Mouse (Mus musculus): Measurements from ENCODE around the gene Atp5b. TPM values are rescaled to one million over a fixed set of nuclear protein-coding genes. Genes with fewer than 3 reads are reported as not detected.

The Atp5b gene
- polyA plus RNA-seq, 1 experiment from 2014 or later: 2,850 TPM

GRCm38 (mm10) chr10:128124831-128125230 lies 41.8 kb downstream of the Atp5b start:
- Histone ChIP-seq H3K4me2 (no peak overlapping the region), H3K36me3 (peaks cover 96% of the 10 kb centered on the region), H3K4me3 (replicated peaks) (no peak overlapping the region), H3K27me3 (no peaks in the 10 kb centered on the region), H3K4me1 (no peaks in the 10 kb centered on the region), H3K9me3 (replicated peaks) (no peaks in the 10 kb centered on the region), H3K9ac (no peak overlapping the region), H3K27ac (no peak overlapping the region)
- no peak for ATAC-seq (replicated peaks; ENCODE audit: low FRiP score)
- 89% methylated on average over 9 of the region's 9 CpGs for WGBS

GRCm38 (mm10) chr10:128125951-128126350 lies 42.9 kb downstream of the Atp5b start:
- H3K27me3 ChIP-seq: no peaks in the 10 kb centered on the region
- H3K4me2 ChIP-seq: no peak overlapping the region
- 94% methylated on average over 14 of the region's 14 CpGs for WGBS
- H3K4me1 ChIP-seq: no peaks in the 10 kb centered on the region
- H3K36me3 ChIP-seq: peaks cover 95% of the 10 kb centered on the region
- H3K27ac ChIP-seq: no peak overlapping the region
- ATAC-seq (replicated peaks; ENCODE audit: low FRiP score): no peak
- no peaks in the 10 kb centered on the region for H3K9me3 ChIP-seq (replicated peaks)
- H3K4me3 ChIP-seq (replicated peaks): no peak overlapping the region
- H3K9ac ChIP-seq: no peak overlapping the region

DNA sequence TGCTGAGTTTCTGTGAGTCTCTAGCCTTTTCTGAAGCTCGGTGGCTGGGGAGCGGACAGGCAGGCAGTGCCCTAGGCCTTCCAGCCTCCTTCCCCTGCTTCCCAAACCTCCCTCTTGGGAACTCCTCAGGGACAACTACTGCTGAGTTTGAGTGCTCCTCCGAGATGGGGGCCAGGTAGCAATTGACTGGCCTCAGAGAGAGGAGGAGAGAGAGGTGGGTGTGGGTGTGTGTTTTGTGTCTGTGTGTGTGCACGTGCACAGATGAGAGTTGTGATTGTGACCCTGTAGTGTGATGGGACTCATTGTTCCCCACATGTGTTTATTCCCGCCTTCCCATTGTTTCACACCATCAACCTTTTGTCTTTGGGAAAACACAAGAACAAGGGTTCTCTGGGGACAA lies 44.4 kb downstream of the Atp5b start:
- ATAC-seq (replicated peaks; ENCODE audit: low FRiP score): no peak
- H3K27ac ChIP-seq: no peak overlapping the region
- H3K4me2 ChIP-seq: no peak overlapping the region
- no peak overlapping the region for H3K9ac ChIP-seq
- H3K9me3 ChIP-seq (replicated peaks): no peaks in the 10 kb centered on the region
- WGBS: 77% methylated on average over 5 of the region's 5 CpGs
- peaks cover 94% of the 10 kb centered on the region for H3K36me3 ChIP-seq
- no peak overlapping the region for H3K4me3 ChIP-seq (replicated peaks)
- H3K27me3 ChIP-seq: no peaks in the 10 kb centered on the region
- H3K4me1 ChIP-seq: no peaks in the 10 kb centered on the region

DNA sequence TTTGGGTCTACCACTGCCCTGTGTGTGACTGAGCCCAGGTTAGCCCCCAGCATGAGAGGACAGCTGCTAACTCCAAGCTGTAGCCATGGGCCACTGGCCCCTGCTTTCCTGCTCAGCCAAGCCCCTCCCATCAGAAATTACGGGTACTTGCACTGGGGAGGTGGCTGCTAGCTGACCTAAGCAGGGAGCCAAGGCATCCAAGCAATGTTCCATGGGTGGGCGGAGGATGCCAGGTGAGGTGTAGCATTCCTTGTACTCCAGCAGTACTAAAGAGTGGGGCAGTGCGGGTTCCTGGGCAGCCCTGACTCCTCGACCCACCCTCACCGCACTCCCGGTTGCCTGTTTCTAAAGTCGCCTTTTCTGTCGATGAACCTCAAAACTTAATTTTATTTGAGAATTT lies 45.1 kb downstream of the Atp5b start:
- H3K27ac ChIP-seq: no peak overlapping the region
- ATAC-seq (replicated peaks; ENCODE audit: low FRiP score): 0 out of 2 replicates have a peak, but pooled peaks have one; percentile 55
- no peak overlapping the region for H3K4me2 ChIP-seq
- no peaks in the 10 kb centered on the region for H3K27me3 ChIP-seq
- H3K4me3 ChIP-seq (replicated peaks): no peak overlapping the region
- H3K36me3 ChIP-seq: peaks cover 94% of the 10 kb centered on the region
- H3K4me1 ChIP-seq: no peaks in the 10 kb centered on the region
- no peaks in the 10 kb centered on the region for H3K9me3 ChIP-seq (replicated peaks)
- H3K9ac ChIP-seq: no peak overlapping the region
- 85% methylated on average over 8 of the region's 8 CpGs for WGBS

DNA sequence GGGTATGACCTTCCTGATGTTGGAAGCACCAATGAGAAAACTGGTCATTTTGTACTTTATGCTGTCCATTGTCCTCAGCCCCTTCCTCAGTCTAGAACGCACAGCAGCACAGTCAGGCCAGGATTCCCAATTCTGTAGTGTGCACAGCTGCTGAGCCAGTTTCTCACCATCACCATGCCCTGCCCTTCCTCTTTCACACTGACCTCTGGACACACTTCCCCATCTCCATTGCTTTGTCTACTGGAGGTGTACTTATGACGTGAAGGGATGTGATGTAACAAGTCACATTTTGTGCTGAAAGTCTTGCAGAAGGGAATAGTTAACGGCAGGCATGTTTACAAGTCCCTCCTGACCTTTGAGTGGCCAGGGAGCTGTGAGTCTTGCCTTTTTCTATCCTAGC lies 48.2 kb downstream of the Atp5b start:
- Histone ChIP-seq H3K4me2 (no peak overlapping the region), H3K27ac (no peak overlapping the region), H3K9me3 (replicated peaks) (no peaks in the 10 kb centered on the region), H3K4me1 (peaks cover 8% of the 10 kb centered on the region; the same call in 1 of the 2 replicates), H3K36me3 (peaks cover 91% of the 10 kb centered on the region), H3K9ac (no peak overlapping the region), H3K4me3 (replicated peaks) (no peak overlapping the region), H3K27me3 (no peaks in the 10 kb centered on the region)
- 75% methylated on average over 3 of the region's 3 CpGs for WGBS
- no peak for ATAC-seq (replicated peaks; ENCODE audit: low FRiP score)

DNA sequence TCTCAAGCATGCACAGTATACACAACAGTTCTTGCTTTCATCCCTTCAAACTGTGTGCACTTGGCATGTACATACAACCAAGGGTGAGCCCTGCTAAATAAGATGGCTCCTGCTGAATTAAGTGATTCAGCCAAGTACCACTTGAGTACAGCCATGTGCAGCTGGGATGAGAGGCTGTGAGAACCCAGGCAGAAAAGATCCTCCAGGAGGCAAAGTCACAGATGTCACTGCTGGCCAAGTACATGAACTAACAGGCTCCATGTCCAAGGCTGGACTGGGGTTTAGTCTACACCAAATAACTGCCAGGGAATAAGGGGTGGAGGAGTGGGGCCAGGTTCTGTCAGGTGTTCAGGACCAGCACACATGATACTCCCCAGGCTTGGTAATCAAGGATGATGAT lies 48.7 kb downstream of the Atp5b start:
- Histone ChIP-seq H3K4me2 (no peak overlapping the region), H3K27ac (no peak overlapping the region), H3K36me3 (peaks cover 87% of the 10 kb centered on the region), H3K9me3 (replicated peaks) (no peaks in the 10 kb centered on the region), H3K27me3 (no peaks in the 10 kb centered on the region), H3K9ac (no peak overlapping the region), H3K4me3 (replicated peaks) (no peak overlapping the region), H3K4me1 (peaks cover 8% of the 10 kb centered on the region; the same call in 1 of the 2 replicates)
- ATAC-seq (replicated peaks; ENCODE audit: low FRiP score): no peak

DNA sequence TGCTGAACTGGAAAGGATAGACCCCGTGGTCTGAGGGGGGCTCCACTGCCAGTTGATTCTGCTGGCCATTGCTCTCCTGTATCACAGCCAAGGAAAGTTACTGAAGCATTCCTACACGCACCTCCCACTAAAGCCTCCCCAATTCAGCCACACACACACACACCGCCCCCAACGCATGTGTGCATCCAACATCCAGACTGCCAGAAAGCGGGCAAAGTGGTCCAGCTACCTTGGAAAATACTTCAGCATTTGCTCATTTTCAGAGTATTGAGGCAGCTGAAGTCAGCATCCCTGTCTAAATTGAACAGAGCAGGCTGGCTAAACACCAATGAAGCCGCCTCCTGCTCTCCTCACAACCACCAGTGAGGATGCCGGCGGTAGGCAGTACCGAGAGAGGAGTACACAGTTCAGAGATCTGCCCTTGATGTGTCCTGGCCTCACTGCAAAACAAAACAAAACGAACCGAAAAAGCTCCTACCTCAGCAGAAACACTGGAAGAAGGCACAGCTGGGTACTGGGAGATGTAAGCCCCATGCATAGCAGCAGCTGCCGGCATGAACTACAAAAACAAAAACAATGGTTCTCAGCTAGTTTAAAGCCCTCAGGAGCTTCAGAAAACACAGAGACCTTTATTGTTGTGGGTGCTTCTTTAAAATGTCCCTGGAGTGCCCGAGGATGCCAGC lies 50.7 kb downstream of the Atp5b start:
- Histone ChIP-seq H3K27me3 (no peaks in the 10 kb centered on the region), H3K9me3 (replicated peaks) (no peaks in the 10 kb centered on the region), H3K9ac (no peak overlapping the region), H3K4me2 (no peak overlapping the region), H3K27ac (peak overlapping the region; percentile 67), H3K4me1 (peaks cover 8% of the 10 kb centered on the region; the same call in 1 of the 2 replicates), H3K36me3 (peaks cover 87% of the 10 kb centered on the region), H3K4me3 (replicated peaks) (no peak overlapping the region)
- WGBS: 41% methylated on average over 13 of the region's 13 CpGs
- peak; percentile 65; the same call in 1 of the 2 replicates for ATAC-seq (replicated peaks; ENCODE audit: low FRiP score)

DNA sequence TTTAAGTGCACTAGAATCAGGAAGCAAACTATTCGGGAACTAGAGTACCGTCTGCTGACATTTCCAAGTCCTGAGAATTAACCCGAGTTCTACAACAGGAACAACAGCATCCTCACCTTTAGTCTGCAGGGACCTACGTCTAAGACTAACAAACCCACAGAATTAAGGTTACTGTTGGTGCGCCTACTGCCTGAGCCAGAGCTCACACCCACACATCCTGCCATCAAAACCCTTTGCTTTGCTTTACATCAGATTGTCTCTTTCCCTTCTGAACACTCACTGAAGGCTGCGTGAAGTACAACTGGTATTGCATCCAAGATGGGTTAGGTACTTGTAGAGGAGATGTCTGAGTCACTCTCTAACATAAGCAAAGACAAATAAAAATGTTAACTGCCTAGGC lies 52.3 kb downstream of the Atp5b start:
- Histone ChIP-seq H3K4me3 (replicated peaks) (no peak overlapping the region), H3K27me3 (no peaks in the 10 kb centered on the region), H3K9ac (no peak overlapping the region), H3K27ac (no peak overlapping the region), H3K4me1 (peaks cover 8% of the 10 kb centered on the region; the same call in 1 of the 2 replicates), H3K9me3 (replicated peaks) (no peaks in the 10 kb centered on the region), H3K36me3 (peaks cover 90% of the 10 kb centered on the region), H3K4me2 (no peak overlapping the region)
- ATAC-seq (replicated peaks; ENCODE audit: low FRiP score): no peak
- WGBS: 86% methylated on average over 6 of the region's 6 CpGs

MicroRNA genes within 50 kb of the gene (microRNA counts, 519-probe panel; counts per million panel counts)
- 31.7 counts per million for microRNA mmu-miR-677

Small RNAs within 50 kb of the gene (microRNA-seq; reads per million reads assigned to microRNA genes)
- 11.4 reads per million, percentile 30 among the genes with 10 or more reads in this experiment for gene Mir677

Other genes with a start within 250 kb of the Atp5b start
- gene Rdh19, start 233.3 kb upstream of the Atp5b start, polyA plus RNA-seq (2015; fragmentation: Nextera tagmentation; extraction: Ambion mirVana): 2.0 TPM in 2 replicates
- gene Rdh16f2, start 216.8 kb upstream of the Atp5b start, polyA plus RNA-seq (2015; fragmentation: Nextera tagmentation; extraction: Ambion mirVana): 0.64 and 0.72 TPM in 2 replicates
- not detected in 2 replicates for gene Rdh7, start 194.5 kb upstream of the Atp5b start, polyA plus RNA-seq (2015; fragmentation: Nextera tagmentation; extraction: Ambion mirVana)
- 0.08 TPM in 1 of 2 replicates, not detected in the other for gene Sdr9c7, start 184.8 kb upstream of the Atp5b start, polyA plus RNA-seq (2015; fragmentation: Nextera tagmentation; extraction: Ambion mirVana)
- not detected in 2 replicates for gene Hsd17b6, start 75.7 kb upstream of the Atp5b start, polyA plus RNA-seq (2015; fragmentation: Nextera tagmentation; extraction: Ambion mirVana)
- gene Prim1, start 68.1 kb upstream of the Atp5b start, polyA plus RNA-seq (2015; fragmentation: Nextera tagmentation; extraction: Ambion mirVana): 84.9 and 92.8 TPM in 2 replicates
- 838 and 886 TPM in 2 replicates for gene Naca, start 47.7 kb upstream of the Atp5b start, polyA plus RNA-seq (2015; fragmentation: Nextera tagmentation; extraction: Ambion mirVana)
- 493 and 571 TPM in 2 replicates for gene Ptges3, start 24.3 kb upstream of the Atp5b start, polyA plus RNA-seq (2015; fragmentation: Nextera tagmentation; extraction: Ambion mirVana)
- gene Baz2a, start 8.3 kb downstream of the Atp5b start, polyA plus RNA-seq (2015; fragmentation: Nextera tagmentation; extraction: Ambion mirVana): 12.7 and 14.2 TPM in 2 replicates
- gene Rbms2, start 97.0 kb downstream of the Atp5b start, polyA plus RNA-seq (2015; fragmentation: Nextera tagmentation; extraction: Ambion mirVana): 40.6 and 42.8 TPM in 2 replicates
- 1.4 and 1.8 TPM in 2 replicates for gene Gls2, start 111.2 kb downstream of the Atp5b start, polyA plus RNA-seq (2015; fragmentation: Nextera tagmentation; extraction: Ambion mirVana)
- 32.8 and 34.3 TPM in 2 replicates for gene Spryd4, start 128.5 kb downstream of the Atp5b start, polyA plus RNA-seq (2015; fragmentation: Nextera tagmentation; extraction: Ambion mirVana)
- gene Mip, start 142.6 kb downstream of the Atp5b start, polyA plus RNA-seq (2015; fragmentation: Nextera tagmentation; extraction: Ambion mirVana): not detected in 2 replicates
- gene Timeless, start 148.8 kb downstream of the Atp5b start, polyA plus RNA-seq (2015; fragmentation: Nextera tagmentation; extraction: Ambion mirVana): 64.4 and 71.7 TPM in 2 replicates
- gene Apon, start 170.8 kb downstream of the Atp5b start, polyA plus RNA-seq (2015; fragmentation: Nextera tagmentation; extraction: Ambion mirVana): 0.40 and 0.45 TPM in 2 replicates
- 0.48 and 2.5 TPM in 2 replicates for gene Apof, start 185.4 kb downstream of the Atp5b start, polyA plus RNA-seq (2015; fragmentation: Nextera tagmentation; extraction: Ambion mirVana)
- 11.8 and 14.2 TPM in 2 replicates for gene Stat2, start 187.3 kb downstream of the Atp5b start, polyA plus RNA-seq (2015; fragmentation: Nextera tagmentation; extraction: Ambion mirVana)
- gene Il23a, start 215.5 kb downstream of the Atp5b start, polyA plus RNA-seq (2015; fragmentation: Nextera tagmentation; extraction: Ambion mirVana): 0.21 and 0.40 TPM in 2 replicates
- gene Pan2, start 220.1 kb downstream of the Atp5b start, polyA plus RNA-seq (2015; fragmentation: Nextera tagmentation; extraction: Ambion mirVana): 38.4 and 41.7 TPM in 2 replicates
- gene Cnpy2, start 239.2 kb downstream of the Atp5b start, polyA plus RNA-seq (2015; fragmentation: Nextera tagmentation; extraction: Ambion mirVana): 331 and 361 TPM in 2 replicates